Mouse (Mus musculus) liver, embryonic 12.5 days (tissue): ENCODE measurements around the gene Cnbp. TPM values are rescaled to one million over a fixed set of nuclear protein-coding genes. Genes with fewer than 3 reads are reported as not detected.
A peak's percentile ranks its signal among the peaks of the same experiment; 100 is the strongest.

Source experiments
- ATAC-seq: fragments of 200-750 bp; cut with Nextera tagmentation; 2 replicates; pipeline ENCODE4 v1.8.0; 2017; ENCODE audit warnings: moderate number of reproducible peaks, mild to moderate bottlenecking, moderate library complexity
- H3K27ac ChIP-seq: fragments of 300-500 bp; sonication (generic); 2 replicates; pipeline ENCODE4 v1.5.1; 2016; ENCODE audit warnings: mild to moderate bottlenecking
- H3K27me3 ChIP-seq: fragments of 300-500 bp; sonication (generic); replicated peaks from 2 replicates; pipeline ENCODE4 v1.6.1; 2016; ENCODE audit warnings: mild to moderate bottlenecking, moderate library complexity
- H3K36me3 ChIP-seq: fragments of 300-500 bp; sonication (generic); 2 replicates; pipeline ENCODE4 v1.6.1; 2016; ENCODE audit warnings: mild to moderate bottlenecking, moderate library complexity
- H3K4me1 ChIP-seq: fragments of 300-500 bp; sonication (generic); 2 replicates; pipeline ENCODE4 v1.6.1; 2016
- H3K4me2 ChIP-seq: fragments of 300-500 bp; sonication (generic); 2 replicates; pipeline ENCODE4 v1.6.1; 2016; ENCODE audit warnings: mild to moderate bottlenecking, moderate library complexity
- H3K4me3 ChIP-seq: fragments of 300-500 bp; sonication (generic); 2 replicates; pipeline ENCODE4 v1.5.1; 2016; ENCODE audit warnings: mild to moderate bottlenecking, moderate library complexity
- H3K9ac ChIP-seq: fragments of 300-500 bp; sonication (generic); 2 replicates; pipeline ENCODE4 v1.6.1; 2016; ENCODE audit warnings: mild to moderate bottlenecking, moderate library complexity
- H3K9me3 ChIP-seq: fragments of 300-500 bp; sonication (generic); replicated peaks from 2 replicates; pipeline ENCODE4 v1.6.1; 2016; ENCODE audit warnings: mild to moderate bottlenecking, moderate library complexity
- WGBS: fragments of 180-500 bp; shearing (Covaris S2); methylation state at CpG from one replicate; pipeline ENCODE4 v1.1.7; 2016; ENCODE audit not compliant: insufficient replicate concordance; 5-methylcytosine and 5-hydroxymethylcytosine counted together
- polyA plus RNA-seq: library from polyadenylated mRNA; unstranded; fragments of >200 nt; fragmentation: Nextera tagmentation; extraction: Ambion mirVana; gene quantifications from 2 replicates; pipeline ENCODE4 v1.2.1, GENCODE M21; 2016

Cnbp gene
- polyA plus RNA-seq, 1 experiment from 2014 or later, result 933 TPM

DNA sequence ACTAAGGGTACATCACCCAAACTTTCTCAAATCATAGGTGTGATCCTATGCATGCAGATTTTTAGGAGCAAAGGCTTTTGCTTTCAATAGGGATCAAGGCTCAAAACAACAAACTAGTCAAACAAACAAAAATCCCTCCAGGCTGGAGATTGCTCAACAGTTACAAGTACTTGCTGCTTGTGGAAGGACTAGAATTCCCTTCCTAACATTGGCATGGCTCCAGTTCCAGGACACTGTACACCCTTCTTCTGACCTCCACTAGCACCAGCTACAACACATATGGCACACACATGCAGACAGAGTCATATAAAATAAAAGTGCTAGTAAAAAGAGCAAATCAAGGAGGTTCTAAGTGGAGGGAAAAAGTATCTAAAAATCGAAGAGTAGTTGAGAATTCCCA lies 4.1 kb downstream of the Cnbp start:
- Histone ChIP-seq H3K36me3 (peaks cover 71% of the 10 kb centered on the region), H3K4me3 (no peak overlapping the region)

DNA sequence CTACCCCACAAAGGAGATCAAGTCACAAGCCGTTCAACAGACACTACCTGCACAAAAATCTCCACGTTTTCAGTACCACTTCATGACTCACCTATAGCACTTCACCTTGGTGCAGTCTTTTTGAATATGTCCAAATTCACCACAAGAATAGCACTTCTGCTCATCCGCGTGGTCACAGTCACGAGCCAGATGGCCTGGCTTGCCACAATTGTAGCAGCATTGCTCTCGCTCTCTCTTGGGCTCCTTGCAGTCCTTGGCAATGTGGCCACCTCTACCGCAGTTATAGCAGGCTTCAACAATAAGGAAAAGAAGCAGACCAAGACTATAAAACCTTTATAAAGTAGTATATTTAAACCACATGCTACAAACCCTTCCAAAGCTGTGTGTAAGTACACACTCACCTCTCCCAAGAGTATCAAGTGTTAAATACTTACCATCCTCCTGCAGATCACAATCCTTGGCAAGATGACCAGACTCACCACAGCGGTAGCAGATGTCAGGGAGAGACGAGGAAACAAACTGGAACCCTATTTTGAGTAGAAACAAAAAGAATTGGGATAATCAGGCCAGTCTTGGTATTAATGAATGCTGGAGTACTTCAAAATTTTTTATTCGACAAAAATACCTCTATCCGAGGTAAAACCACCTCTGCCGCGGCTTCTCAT lies 5.7 kb downstream of the Cnbp start:
- no peak overlapping the region for H3K4me3 ChIP-seq
- no peak overlapping the region for H3K9ac ChIP-seq
- H3K4me1 ChIP-seq, result peaks cover 39% of the 10 kb centered on the region
- ATAC-seq, result no peak
- peaks cover 84% of the 10 kb centered on the region for H3K36me3 ChIP-seq
- 85% methylated on average over 13 of the region's 13 CpGs for WGBS
- H3K4me2 ChIP-seq, result no peak overlapping the region
- H3K27ac ChIP-seq, result 0 out of 2 replicates have a peak overlapping the region, but pooled peaks have one; percentile 3
- H3K9me3 ChIP-seq, result no peaks in the 10 kb centered on the region
- no peaks in the 10 kb centered on the region for H3K27me3 ChIP-seq

More for the DNA sequence above, 4.1 kb downstream of the Cnbp start:
- no peaks in the 10 kb centered on the region for H3K27me3 ChIP-seq
- 0 out of 2 replicates have a peak overlapping the region, but pooled peaks have one; percentile 38 for H3K27ac ChIP-seq
- H3K4me2 ChIP-seq, result peak overlapping the region; percentile 84
- no peaks in the 10 kb centered on the region for H3K9me3 ChIP-seq
- 49% methylated on average over 1 of the region's 1 CpGs for WGBS
- 0 out of 2 replicates have a peak overlapping the region, but pooled peaks have one; percentile 7 for H3K9ac ChIP-seq
- ATAC-seq, result no peak
- peaks cover 35% of the 10 kb centered on the region for H3K4me1 ChIP-seq

DNA sequence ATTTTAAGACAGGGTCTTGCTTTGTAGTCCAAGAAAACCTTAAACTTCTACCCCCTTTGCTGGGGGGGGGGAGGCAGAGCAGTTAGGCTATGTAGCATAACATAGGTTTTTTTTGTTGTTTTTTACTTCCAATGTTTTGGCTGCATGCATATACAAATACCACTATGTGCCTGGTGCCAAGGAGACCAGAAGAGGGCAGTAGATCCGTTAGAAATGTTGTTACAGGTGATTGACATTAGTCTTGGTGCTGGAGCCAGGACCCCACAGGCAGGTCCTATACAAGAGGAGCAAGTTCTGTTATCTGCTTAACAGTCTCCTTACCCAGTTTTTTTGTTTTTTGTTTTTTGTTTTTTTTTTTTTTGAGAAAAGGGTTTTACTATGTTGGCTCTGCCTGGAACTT lies 8.7 kb downstream of the Cnbp start:
- H3K36me3 ChIP-seq, result peaks cover 67% of the 10 kb centered on the region
- ATAC-seq, result no peak
- no peak overlapping the region for H3K4me2 ChIP-seq

DNA sequence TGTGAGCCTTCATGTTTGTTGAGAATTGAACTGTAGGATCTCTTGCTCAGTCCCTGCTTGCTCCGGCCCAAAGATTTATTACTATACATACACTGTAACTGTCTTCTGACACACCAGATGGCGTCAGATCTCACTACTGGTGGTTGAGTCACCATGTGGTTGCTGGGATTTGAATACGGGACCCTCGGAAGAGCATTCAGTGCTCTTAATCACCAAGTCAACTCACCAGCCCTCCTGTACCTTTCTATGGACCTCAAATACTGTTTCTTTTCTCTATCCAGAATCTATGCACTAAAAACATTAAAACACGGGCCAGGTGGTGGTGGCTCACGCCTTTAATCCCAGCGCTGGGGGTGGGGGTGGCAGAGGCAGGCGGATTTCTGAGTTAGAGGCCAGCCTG lies 9.3 kb downstream of the Cnbp start:
- H3K27me3 ChIP-seq, result no peaks in the 10 kb centered on the region
- peaks cover 40% of the 10 kb centered on the region for H3K4me1 ChIP-seq
- 60% methylated on average over 8 of the region's 8 CpGs for WGBS
- H3K9me3 ChIP-seq, result no peaks in the 10 kb centered on the region
- H3K4me2 ChIP-seq, result no peak overlapping the region
- 0 out of 2 replicates have a peak overlapping the region, but pooled peaks have one; percentile 21 for H3K27ac ChIP-seq
- H3K36me3 ChIP-seq, result peaks cover 64% of the 10 kb centered on the region
- H3K4me3 ChIP-seq, result no peak overlapping the region
- no peak for ATAC-seq
- H3K9ac ChIP-seq, result no peak overlapping the region

More for the DNA sequence above, 8.7 kb downstream of the Cnbp start:
- Histone ChIP-seq H3K4me3 (no peak overlapping the region), H3K9me3 (no peaks in the 10 kb centered on the region), H3K27me3 (no peaks in the 10 kb centered on the region), H3K9ac (no peak overlapping the region), H3K27ac (peak overlapping the region; percentile 21; the same call in 1 of the 2 replicates), H3K4me1 (peaks cover 40% of the 10 kb centered on the region)
- 16% methylated on average over 1 of the region's 1 CpGs for WGBS

DNA sequence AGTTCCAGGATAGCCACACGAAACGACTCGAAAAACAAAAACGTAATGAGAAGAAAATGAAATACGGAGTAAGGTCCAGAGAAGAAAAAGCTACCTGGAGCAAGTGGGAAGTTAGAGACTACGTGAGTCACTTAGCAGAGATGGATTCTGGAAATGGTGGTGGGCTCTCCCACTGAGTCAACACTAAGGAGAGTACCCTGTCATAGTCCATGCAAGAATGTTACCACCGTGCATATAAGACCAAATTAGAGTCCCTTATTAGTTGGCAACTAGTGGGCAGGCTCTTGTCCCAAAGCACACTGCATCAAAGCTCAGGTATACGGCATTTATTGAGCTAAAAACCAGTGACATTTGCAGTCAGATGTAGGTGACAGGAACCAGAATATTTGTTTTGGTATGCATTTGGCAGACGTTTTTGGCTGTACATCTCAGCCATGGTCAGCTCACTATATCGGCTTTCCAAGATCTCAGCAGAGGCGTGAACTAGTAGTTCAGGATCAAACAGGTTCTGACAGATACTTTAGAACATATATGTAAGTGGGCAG lies 11.0 kb downstream of the Cnbp start:
- Histone ChIP-seq H3K4me1 (peaks cover 36% of the 10 kb centered on the region), H3K9me3 (no peaks in the 10 kb centered on the region), H3K9ac (peak overlapping the region; percentile 88), H3K4me3 (peak overlapping the region; percentile 73), H3K27ac (peak overlapping the region; percentile 97), H3K27me3 (no peaks in the 10 kb centered on the region), H3K4me2 (peak overlapping the region; percentile 81), H3K36me3 (peaks cover 59% of the 10 kb centered on the region)
- 48% methylated on average over 11 of the region's 11 CpGs for WGBS
- ATAC-seq, result no peak

DNA sequence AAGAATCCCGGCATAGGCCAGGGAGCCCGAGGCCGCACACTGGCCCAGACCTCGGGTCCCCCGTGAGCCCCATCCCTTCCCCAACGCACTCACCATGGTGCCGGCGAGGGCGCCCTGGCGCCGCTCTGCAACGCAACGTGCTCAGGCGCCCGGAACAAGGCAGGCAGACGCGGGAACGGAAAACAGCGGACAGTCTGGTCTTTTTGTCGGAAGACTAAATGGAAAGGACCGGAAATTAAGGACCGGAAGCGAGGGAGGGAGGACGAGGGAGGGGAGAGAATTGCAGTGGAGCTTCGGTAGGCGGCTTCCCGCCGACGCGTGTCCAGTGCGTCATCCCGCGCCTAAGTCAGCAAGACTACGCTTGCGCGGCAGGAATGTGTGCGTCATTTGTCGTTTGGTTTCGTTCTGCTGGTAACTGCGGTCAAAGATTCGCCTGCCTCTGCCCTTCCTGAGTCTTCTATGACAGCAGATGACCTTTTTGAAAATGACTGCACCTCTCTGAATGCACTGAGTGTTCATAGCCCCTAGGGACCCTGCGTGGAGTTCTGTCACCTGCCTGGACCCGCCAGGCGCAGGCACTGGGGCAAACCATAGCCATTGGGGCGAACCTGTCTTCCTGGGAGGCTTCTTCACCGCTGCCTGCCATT lies 12.2 kb downstream of the Cnbp start, which contains the start of gene Isy1:
Gene Isy1, minus strand, starts transcription at position 248 of the 647 bp plus-strand sequence.
- H3K9ac ChIP-seq, result peak within 1 kb of the TSS; percentile 88
- no peaks in the 10 kb centered on the region for H3K9me3 ChIP-seq
- peaks cover 59% of the 10 kb centered on the region for H3K36me3 ChIP-seq

DNA sequence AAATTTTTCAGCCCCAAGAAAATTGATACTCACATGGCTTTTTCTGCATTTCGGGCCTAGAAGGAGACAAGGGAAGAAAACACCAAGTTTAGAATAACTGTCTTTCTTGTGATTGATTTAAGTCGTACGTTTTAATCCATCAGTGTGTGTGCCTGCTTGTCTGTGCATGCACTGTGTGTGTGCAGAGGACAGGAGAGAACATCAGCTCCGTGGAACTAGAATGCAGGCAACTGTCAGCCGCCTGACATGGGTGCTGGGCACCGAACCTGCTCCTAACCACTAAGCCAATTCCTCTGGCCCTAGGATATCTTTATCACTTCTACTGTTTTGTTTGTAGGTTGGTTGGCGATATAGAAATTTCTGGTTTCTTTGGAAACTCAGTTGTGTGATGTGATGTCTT lies 15.2 kb downstream of the Cnbp start, which contains the start of gene Gm45140:
Gene Gm45140, minus strand, starts transcription at position 101 of the 400 bp plus-strand sequence.
- Histone ChIP-seq H3K36me3 (peaks cover 58% of the 10 kb centered on the region), H3K27ac (no peak within 1 kb of the TSS), H3K4me2 (no peak within 1 kb of the TSS), H3K9me3 (no peaks in the 10 kb centered on the region), H3K4me3 (no peak within 1 kb of the TSS), H3K27me3 (no peaks in the 10 kb centered on the region), H3K9ac (no peak within 1 kb of the TSS), H3K4me1 (peaks cover 32% of the 10 kb centered on the region)
- ATAC-seq, result no peak
- 84% methylated on average over 7 of the region's 7 CpGs for WGBS

More for the DNA sequence above, 12.2 kb downstream of the Cnbp start, which contains the start of gene Isy1:
- peak within 1 kb of the TSS; percentile 81 for H3K4me2 ChIP-seq
- peaks cover 36% of the 10 kb centered on the region for H3K4me1 ChIP-seq
- no peaks in the 10 kb centered on the region for H3K27me3 ChIP-seq
- WGBS, result under 1% methylated on average over 46 of the region's 46 CpGs
- H3K27ac ChIP-seq, result peak within 1 kb of the TSS; percentile 97
- peak within 1 kb of the TSS; percentile 73 for H3K4me3 ChIP-seq
- peak; percentile 95 for ATAC-seq

DNA sequence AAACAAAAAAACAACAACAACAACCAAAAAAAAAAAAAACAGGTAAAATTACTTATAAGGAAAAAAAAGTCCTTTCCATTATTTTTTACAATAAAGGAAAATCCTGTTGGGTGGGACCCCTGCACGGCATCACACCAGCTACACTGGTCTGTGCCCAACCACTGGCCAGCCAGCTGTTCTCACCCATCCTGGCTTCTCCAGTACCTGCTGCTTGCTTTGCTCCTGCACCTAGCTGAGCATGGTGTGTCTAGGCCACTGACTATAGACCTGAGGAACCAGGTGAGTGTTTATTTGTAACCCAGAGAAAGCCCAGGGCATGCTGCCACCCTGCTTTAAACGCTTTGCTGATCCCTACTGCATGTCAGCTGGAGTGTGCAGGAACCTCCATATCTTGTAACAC lies 30.5 kb downstream of the Cnbp start:
- WGBS, result 84% methylated on average over 2 of the region's 2 CpGs
- H3K36me3 ChIP-seq, result peaks cover 100% of the 10 kb centered on the region

DNA sequence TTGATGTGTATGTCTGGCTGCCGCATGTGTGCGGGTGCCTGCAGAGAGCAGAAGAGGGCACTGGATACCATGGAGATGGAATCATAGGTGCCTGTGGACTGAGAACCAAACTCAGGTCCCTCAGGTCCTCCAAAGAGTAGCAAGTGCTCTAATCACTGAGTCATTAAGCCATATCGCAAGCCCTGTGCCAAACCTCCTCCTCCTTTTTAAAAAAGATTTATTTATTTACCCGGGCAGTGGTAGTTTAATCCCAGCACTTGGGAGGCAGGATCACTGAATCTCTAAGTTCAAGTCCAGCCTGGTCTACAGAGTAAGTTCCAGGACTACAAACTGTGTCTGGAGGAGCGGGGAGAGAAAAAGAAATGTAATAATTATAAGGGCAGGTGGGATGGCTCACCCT lies 36.4 kb downstream of the Cnbp start:
- Histone ChIP-seq H3K27me3 (no peaks in the 10 kb centered on the region), H3K36me3 (peaks cover 62% of the 10 kb centered on the region), H3K9me3 (no peaks in the 10 kb centered on the region), H3K27ac (no peak overlapping the region), H3K4me1 (peaks cover 34% of the 10 kb centered on the region), H3K4me3 (no peak overlapping the region), H3K9ac (no peak overlapping the region), H3K4me2 (no peak overlapping the region)
- WGBS, result 85% methylated on average over 5 of the region's 5 CpGs
- ATAC-seq, result no peak

More for the DNA sequence above, 30.5 kb downstream of the Cnbp start:
- no peak for ATAC-seq
- no peak overlapping the region for H3K9ac ChIP-seq
- H3K4me1 ChIP-seq, result peaks cover 8% of the 10 kb centered on the region; the same call in 1 of the 2 replicates
- H3K27ac ChIP-seq, result no peak overlapping the region
- no peaks in the 10 kb centered on the region for H3K27me3 ChIP-seq
- no peak overlapping the region for H3K4me3 ChIP-seq
- no peak overlapping the region for H3K4me2 ChIP-seq
- no peaks in the 10 kb centered on the region for H3K9me3 ChIP-seq

DNA sequence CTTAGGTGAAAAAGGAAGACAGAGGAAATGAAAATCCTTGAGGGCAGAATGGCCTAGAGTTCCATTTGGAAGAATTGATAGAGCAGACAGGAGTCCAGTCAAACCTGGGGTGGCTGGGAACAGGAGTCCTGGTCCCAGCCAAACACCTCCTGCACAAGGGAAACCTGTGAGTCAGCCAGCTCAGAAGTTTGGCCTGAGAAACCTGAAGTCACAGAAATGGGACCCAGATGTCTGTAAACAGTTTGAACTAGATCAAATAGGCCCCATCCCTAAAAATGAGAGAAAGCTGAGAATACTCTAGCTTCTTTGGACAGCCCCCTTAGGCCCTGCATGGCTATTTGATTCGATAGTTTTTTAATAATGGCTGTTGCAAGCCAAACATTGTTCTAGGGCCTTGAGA lies 38.2 kb downstream of the Cnbp start:
- peak overlapping the region; percentile 98 for H3K27ac ChIP-seq

DNA sequence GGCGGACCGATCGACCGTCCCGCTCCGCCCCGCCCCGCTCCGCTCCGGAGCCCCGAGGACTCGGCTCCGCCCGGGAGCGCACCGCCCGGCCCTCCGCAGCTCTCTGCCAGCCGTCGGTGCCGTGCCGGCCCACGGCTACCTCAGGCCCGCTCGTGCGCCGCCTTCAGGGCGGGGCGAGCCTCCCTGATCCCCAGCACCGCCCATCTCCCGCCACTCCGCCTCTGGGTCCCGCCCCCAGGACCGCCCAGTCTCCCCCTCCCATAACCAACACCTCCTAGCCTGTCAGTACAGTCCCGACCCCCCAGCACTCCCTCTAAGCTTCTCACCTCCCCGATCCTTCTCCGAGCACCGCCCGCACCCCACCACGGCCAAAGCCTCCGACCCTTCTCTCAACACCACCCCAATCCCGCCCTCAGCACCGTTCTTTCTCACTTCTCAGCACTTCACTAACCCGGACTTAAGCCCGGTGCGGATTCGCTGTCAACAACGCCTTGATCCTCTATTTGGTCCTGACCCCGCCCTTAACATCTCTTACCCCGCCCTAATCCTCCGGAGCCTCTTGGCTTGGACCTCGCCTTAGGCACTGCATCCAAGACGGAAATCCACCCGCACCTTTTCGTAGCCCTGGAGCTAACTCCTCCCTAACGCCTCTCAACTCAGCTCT lies 39.1 kb downstream of the Cnbp start, which contains the start of gene Rab43:
Gene Rab43, minus strand, starts transcription at position 490 of the 664 bp plus-strand sequence.
- peak within 1 kb of the TSS; percentile 72 for H3K4me3 ChIP-seq
- ATAC-seq, result peak; percentile 92
- H3K9ac ChIP-seq, result peak within 1 kb of the TSS; percentile 93
- H3K27me3 ChIP-seq, result no peaks in the 10 kb centered on the region
- peak within 1 kb of the TSS; percentile 98 for H3K27ac ChIP-seq
- H3K36me3 ChIP-seq, result peaks cover 44% of the 10 kb centered on the region
- WGBS, result under 1% methylated on average over 56 of the region's 56 CpGs
- peaks cover 55% of the 10 kb centered on the region for H3K4me1 ChIP-seq
- H3K9me3 ChIP-seq, result no peaks in the 10 kb centered on the region
- H3K4me2 ChIP-seq, result peak within 1 kb of the TSS; percentile 86

More for the DNA sequence above, 38.2 kb downstream of the Cnbp start:
- ATAC-seq, result no peak
- Histone ChIP-seq H3K4me3 (peak overlapping the region; percentile 72), H3K4me1 (peaks cover 52% of the 10 kb centered on the region), H3K4me2 (peak overlapping the region; percentile 86), H3K9ac (peak overlapping the region; percentile 93), H3K9me3 (no peaks in the 10 kb centered on the region), H3K27me3 (no peaks in the 10 kb centered on the region), H3K36me3 (peaks cover 49% of the 10 kb centered on the region)
- WGBS, result 90% methylated on average over 1 of the region's 1 CpGs
